Mouse (Mus musculus): ENCODE data around the gene Trpc2. TPM values are rescaled to one million over a fixed set of nuclear protein-coding genes. Genes with fewer than 3 reads are reported as not detected.
"Not testable (repeated sequence)": the region's sequence is repeated elsewhere in the genome, so short reads cannot be mapped to it uniquely, and the experiment has no call there.

Trpc2 gene
- under 1 TPM in 1 of 2 experiments, not detected in 1; 0.60 TPM for total RNA-seq (2021)

DNA sequence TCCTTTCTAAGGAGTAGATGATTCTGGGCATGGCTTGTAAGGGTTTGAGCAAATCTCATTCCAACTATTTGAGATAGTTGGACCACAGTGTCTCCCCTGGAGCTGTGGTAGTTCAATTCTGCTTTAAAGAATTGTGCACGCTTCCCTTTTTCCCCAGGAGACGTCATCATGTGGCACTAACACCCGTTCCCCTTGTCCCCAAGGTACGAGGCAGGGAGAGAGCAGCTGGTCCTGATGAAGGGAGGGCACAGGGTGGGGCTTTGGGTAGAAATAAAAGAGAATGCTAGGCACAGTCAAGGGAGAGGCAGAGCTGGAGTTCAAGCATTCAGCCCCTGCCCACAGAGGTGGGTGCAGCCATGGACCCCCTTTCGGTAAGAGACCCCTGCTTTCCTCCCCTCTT is at the start of gene Trpc2:
TSS of gene Trpc2 (plus strand) at position 301 of the 400 bp plus-strand sequence.
- intact Hi-C loops (cut with DNase I), result no loop called here
- no peak for DNase-seq

DNA sequence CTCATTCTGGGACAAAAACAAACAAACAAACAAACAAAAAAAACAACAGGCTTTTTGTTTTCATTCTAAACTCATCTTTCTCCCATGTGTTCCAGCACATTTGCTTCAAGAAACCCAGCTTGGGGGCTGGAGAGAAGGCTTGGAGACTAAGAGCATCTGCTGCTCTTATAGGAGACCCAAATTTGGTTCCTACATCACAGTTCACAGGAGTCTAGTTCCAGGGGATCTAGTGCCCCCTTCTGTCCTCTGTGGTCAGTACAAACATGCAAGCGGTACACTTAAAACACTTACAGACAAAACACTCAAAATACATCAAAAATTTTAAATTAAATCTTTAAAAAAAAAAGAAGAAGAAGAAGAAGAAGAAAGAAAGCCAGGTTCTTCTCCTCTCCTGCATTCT is 48.0 kb upstream of the Trpc2 start:
- intact Hi-C loops (cut with DNase I), result no loop called here
- no peak for DNase-seq

DNA sequence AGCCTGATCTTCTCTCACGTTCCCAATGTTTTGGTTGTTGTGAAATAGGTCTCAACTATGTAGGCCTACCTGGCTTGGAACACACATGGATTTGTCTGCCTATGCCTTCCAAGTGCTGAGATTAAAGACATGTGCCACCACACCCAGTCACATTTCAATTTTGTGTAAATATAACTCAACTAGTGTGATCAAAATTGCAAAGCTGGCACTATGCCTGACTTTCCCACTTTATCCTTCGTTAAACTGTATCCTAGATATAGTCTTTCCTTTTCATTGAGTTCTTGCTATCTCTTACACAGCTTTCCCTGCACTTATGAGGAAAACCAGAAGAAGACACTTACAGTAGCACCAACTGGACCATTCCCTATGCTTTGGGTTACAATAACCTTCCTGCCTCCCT is 47.4 kb upstream of the Trpc2 start:
- intact Hi-C loops (cut with DNase I), result no loop called here
- DNase-seq, result no peak

DNA sequence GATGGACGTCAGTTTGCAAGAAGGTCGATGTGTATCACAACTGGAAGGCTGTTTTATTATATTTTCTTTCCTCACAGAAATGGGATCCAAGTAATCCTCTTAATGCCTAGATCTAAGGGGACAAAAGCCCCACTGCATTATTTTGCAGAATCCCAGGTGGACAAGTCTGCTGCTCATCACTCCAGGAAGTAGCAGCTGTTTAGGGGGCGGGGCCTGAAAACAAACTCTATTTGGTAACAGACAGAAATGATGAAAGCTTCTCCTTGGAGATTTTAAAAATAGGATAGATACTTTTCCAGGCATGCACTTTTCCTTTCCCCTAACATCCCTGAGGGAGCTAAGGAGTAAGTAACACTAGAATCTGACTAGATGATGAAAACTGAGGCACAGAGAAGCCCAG is 45.6 kb upstream of the Trpc2 start:
- no peak for DNase-seq

DNA sequence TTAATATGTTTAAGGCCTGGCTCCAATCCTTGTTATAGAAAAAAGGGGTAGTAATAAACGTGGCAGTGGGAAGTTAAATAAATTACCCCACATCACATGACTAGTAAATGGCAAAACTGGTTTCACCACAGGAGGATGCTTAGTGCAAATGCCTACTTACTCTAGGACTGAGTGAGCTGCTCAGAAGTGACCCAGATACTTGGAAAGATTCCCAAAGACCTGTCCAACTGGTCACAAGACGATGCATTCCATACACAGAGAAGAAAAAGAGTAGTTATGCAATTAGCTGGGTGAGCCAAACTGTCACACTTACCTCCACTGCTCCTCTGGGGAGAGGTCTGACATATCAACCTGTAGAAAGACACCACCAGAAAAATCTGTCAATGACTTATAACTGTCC is 40.6 kb upstream of the Trpc2 start:
- intact Hi-C loops (cut with DNase I), result no loop called here

More for the DNA sequence above, 45.6 kb upstream of the Trpc2 start:
- intact Hi-C loops (cut with DNase I), result no loop called here

DNA sequence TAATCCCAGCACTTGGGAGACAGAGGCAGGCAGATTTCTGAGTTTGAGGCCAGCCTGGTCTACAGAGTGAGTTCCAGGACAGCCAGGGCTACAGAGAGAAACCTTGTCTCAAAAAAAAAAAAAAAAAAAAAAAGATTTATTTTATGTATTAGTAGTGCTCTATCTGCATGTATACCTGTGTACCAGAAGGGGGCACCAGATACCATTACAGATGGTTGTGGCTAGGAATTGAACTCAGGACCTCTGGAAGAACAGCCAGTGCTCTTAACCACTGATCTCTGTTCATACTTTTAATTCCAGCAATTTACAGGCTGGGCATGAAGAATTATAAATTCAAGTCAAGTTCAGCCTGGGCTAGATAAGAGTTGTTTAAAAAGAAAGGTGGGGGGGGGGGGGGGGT is 34.4 kb upstream of the Trpc2 start:
- DNase-seq; intact Hi-C loops (cut with DNase I): not testable (repeated sequence)

More for the DNA sequence above, 40.6 kb upstream of the Trpc2 start:
- DNase-seq, result no peak

DNA sequence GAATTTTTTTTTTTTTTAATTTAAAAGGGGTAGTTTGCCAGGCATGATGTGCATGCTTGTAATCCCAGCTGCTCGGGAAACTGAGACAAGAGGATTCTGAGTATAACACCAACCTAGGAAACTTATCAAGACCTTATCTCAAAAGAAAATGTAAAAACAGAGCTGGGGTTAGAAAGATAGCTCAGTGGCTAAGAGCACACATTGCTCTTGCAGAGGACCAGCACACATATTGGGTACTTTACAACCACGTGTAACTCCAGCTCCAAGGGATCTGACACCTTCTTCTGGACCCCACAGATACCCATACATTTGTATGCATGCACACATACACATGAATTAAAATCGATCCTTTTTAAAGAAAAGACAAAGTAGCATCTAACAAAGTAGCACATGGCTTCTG is 21.6 kb upstream of the Trpc2 start:
- DNase-seq, result no peak
- intact Hi-C loops (cut with DNase I), result no loop called here

DNA sequence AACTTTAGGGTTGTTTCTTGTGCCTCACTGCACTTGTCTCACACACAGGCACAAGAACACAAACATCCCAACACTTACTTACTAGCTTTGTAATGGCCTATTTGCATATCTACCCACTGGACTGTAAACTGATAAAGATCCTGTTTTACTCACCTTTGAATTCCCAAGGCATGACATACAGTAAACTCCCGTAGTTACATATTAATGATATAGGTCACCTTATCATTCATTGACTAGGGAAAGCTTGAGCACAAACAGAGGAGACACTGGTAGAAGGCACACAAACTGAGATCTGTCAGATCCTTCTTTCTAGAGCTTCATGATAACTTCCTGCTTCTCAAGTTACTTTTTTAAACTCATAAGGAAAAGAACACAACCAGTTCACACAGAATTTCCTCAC is 20.7 kb upstream of the Trpc2 start:
- intact Hi-C loops (cut with DNase I), result no loop called here

DNA sequence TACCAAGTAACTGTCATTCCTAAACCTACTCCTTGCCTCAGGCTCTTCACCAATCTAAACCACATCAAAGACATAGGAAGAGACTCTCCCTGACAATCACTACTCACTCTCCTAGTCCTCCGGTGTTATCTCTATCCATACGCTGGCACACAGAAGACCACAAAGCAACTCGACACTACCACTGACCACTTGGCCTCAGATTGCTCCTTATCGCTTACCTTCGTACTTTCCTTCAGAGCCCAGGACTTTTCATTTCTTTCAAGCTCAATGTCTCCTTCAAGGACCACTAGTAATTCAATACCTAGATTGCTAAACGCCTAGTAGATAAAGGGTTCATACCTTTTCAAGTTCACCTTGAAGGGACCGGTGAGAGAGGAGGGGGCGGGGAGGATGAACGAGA is 19.0 kb upstream of the Trpc2 start:
- intact Hi-C loops (cut with DNase I), result no loop called here
- DNase-seq, result no peak

More for the DNA sequence above, 20.7 kb upstream of the Trpc2 start:
- DNase-seq, result no peak

DNA sequence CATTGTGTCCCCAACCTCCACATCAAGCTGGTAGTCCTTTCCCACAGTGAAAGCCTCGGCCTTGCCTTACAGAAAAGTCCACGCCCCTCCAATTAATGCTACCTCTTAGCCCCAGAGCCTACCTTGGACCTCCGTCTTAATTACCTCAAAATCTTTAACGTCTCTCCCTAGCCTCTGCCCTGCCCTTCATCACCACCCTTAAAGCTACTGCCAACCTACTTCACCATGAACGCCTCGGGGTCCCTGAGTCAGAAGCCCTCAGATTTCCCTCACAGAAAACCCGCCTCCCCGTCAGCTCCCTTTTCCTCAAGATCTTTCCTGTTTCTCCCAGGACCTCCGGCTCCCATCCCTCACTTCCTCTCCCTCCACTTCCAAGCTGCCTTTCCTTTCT is 18.3 kb upstream of the Trpc2 start:
- intact Hi-C loops (cut with DNase I), result no loop called here
- DNase-seq, result peak; percentile 14

DNA sequence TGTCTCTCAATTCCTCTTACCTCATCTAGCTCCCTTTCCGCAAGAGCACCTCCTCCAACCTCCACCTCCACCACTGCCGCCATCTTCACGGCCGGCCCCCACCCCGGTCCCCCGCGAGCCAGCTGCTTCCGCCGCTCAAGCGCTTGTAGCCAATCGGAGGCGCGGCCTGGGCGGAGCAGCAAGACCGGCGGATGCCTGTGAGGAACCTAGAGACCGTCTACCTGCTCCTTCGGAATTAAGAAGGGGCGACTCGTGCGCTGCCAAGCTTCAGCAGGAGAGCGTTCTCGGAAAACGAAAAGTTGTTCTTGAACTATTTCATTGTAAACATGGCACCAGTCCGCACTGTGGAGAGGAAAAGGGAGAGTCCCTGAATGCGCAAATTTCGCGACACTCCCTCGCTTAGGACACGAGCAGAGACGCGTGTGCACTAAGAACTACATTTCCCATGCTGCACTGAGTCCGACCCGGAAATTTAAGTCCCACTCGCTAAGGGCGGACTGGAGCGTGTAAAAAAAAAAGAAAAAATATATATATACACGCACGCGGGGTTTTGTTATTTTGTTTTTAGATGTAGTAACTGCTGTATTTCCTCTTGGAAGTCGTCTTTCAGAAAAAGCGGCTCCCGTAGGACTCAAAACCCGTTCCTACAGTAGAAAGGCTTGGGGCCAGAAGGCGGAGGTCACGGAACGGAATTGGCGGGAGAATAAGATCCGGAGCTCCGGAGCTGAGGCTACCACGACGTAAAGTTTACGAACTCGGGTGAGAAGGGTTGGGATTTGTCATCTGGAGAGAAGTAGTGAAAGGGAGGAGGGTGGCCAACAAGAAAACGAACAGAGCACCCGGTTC is 17.6 kb upstream of the Trpc2 start, which contains the start of the genes Rnf121, Xndc1 and Xntrpc:
TSS of gene Rnf121 (minus strand) at position 424 of the 846 bp plus-strand sequence.
TSS of gene Xndc1 (plus strand) at position 466 of the 846 bp plus-strand sequence.
TSS of gene Xntrpc (plus strand) at position 668 of the 846 bp plus-strand sequence.
- intact Hi-C loops (cut with DNase I), result no loop called here
- peak; percentile 93 for DNase-seq

DNA sequence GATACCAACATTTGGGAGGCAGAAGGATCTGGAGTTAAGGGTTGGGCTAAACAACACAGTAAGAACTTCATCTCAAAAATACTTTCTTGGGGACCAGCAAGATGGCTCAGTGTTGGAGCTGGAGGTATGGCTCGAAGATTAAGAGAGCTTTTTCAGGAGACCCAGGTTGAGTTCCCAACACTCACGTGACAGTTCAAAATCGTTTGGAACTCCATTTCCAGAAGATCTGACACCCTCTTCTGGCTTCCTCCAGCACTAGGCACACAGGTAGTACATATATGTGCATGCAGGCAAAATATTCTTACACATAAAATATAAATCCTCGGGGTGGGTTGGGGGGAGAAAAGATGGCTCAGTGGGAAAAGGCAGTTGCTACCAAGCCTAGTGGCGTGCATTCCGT is 16.6 kb upstream of the Trpc2 start:
- intact Hi-C loops (cut with DNase I), result no loop called here
- DNase-seq, result no peak

DNA sequence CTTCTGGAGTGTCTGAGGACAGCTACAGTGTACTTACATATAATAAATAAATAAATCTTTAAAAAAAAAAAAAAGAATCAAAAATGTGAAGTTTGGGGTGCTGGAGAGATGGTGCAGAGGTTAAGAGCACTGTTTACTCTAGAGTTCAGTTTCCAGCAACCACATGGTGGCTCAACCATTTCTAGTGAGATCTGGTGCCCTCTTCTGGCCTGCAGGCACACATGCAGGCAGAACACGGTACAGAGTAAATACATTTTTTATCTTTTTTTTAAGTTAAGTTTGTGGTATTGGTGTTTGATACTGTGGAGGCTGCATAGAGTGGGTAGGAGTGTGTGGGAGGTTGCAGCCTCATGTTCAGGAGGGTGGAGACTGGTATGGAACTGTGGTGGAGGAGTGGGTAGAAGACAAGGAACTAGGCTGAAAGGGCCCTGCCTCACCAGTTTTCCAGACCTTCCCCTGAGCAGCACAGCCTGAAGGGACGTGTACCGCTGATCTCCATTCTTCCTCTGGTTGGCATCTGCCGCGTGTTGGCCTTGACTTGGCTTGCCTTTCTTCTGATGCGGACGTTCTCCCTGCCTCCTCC is 6.1 kb upstream of the Trpc2 start:
- no peak for DNase-seq
- intact Hi-C loops (cut with DNase I), result loop anchor here (10.0 kb wide), 2 partner anchors 162 to 422 kb away; no protein-coding TSS in a partner anchor

DNA sequence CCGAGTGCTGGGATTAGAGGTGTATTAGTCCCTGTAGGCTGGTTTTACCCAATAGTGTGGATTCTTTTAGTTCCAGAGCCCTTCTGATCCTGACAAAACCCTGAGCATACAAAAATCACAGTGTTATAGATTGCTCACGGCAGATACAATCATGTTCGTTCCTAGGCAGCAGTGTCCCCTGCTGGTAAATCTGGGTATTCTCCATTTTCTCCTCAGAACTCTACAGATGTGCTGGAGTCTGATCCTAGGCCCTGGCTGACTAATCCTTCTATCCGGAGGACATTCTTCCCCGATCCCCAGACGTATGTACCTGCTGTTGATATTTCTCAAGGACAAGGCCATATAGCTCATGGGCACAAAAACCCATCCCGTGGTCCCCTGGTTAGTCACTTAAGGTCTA is 4.4 kb upstream of the Trpc2 start:
- DNase-seq, result no peak
- intact Hi-C loops (cut with DNase I), result loop anchor here (10.0 kb wide), 2 partner anchors 164 to 424 kb away; no protein-coding TSS in a partner anchor

DNA sequence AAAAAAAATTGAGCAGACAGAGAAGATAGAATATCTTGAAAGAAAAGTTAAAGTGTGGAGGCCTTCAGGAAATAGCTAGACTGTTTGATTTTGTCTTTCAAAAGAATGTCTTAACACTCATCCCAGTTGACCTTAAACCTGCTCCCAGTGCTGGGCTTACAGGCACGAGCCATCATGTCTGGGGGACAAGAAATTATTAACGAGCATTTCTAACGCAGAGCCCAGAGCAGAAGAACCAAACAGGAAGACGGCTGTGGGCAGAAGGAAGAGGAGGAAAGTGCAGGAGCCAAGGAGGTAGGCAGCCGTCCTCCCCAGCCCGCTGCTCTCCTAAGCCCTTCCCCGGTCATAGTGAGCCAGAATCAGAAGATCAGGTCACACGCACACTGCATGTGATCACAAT is 2.6 kb upstream of the Trpc2 start:
- intact Hi-C loops (cut with DNase I), result no loop called here
- DNase-seq, result no peak

DNA sequence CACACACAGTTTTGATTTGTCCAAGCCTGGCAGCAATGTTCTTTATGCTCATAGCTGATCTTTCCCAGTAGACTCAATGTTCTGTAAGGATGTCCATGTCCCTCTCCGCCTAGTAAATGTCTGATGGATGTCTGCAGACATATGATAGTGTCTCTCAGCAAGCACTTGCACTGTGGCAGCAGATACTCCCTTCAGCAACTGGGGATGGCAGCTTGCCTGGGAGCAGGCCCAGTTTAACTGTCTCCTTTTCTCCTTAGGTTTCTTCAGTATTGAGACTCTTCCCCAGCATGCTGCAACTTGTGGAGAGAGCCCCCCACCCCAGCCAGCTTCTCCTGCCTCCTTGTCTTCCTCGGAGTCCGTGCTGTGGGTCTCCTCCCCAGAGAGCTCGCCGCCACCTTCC is 1.1 kb upstream of the Trpc2 start:
- intact Hi-C loops (cut with DNase I), result no loop called here
- DNase-seq, result no peak

DNA sequence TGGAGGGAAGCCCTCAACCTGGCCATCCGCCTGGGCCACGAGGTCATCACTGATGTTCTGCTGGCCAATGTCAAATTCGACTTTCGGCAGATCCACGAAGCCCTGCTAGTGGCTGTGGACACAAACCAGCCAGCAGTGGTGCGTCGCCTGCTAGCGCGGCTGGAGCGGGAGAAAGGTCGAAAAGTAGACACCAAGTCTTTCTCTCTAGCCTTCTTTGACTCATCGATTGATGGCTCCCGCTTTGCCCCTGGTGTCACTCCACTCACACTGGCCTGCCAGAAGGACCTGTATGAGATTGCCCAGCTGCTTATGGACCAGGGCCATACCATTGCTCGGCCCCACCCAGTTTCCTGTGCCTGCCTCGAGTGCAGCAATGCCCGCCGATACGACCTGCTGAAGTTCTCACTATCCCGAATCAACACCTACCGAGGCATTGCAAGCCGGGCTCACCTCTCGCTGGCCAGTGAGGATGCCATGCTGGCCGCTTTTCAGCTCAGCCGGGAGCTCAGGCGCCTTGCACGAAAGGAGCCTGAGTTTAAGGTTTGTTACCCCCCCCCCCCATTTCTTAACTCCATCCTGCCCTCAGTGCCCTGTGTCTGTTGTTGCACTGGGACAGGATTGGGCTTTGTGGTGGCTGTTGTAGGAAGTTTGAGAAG is 1.3 kb downstream of the Trpc2 start:
- DNase-seq, result no peak
- intact Hi-C loops (cut with DNase I), result no loop called here

DNA sequence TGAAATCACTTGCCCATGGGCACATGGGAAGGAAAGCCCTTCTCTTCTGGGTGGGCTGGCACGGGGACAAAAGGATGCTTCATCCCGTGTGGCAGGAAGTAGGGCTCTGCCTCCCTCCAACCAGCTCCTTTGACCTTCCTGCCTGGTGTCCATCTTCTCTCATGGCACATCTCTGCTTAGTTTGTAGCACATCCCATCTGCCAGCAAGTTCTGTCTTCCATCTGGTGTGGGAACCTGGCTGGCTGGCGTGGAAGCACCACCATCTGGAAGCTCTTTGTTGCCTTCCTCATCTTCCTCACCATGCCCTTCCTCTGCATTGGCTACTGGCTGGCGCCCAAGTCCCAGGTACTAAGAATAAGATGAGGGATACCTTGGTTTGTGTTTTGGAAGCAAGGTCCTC is 4.4 kb downstream of the Trpc2 start:
- no peak for DNase-seq
- intact Hi-C loops (cut with DNase I), result no loop called here

DNA sequence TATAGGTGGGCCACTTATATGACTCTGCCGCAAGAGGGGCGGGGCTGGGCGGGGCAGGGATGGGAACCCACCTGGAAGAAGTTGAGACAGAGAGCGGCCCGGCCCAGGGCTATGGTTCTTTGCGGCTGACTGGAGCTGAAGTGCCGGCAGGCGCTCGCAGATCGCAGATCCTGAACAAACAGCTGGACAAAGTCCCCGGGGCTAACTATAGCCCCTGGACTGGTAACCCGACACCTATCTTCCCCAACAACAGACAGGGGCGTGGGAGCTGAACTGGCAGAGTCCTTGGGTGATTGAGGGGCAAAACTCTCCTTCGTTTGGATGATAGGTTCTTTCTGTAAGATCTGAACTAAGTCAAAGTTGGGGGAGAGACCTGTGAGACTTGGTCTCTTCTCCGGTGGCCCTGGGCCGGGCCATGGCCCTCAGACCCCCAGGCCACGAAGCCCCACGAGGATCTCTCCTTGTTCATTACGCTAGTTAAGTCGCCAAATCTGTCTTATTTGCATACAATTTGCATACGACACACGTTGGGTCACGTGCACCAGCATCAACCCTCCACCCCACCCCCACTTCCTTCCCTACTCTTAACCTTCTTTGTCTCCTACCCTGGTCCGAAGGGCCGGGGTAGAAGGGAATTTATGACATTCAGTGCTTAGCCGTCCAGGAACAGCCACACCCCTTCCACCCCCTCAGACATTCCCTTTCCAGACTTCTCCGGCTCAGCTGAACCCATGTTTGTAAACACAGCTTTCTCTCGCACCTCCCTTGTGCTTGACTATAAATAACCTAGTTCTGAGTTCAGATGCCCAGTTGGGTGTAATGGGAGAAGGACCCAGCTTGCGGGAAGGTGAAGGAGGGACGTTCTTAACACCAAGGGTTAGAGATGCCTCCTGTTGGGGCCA is 17.1 kb downstream of the Trpc2 start:
- intact Hi-C loops (cut with DNase I), result no loop called here
- no peak for DNase-seq

DNA sequence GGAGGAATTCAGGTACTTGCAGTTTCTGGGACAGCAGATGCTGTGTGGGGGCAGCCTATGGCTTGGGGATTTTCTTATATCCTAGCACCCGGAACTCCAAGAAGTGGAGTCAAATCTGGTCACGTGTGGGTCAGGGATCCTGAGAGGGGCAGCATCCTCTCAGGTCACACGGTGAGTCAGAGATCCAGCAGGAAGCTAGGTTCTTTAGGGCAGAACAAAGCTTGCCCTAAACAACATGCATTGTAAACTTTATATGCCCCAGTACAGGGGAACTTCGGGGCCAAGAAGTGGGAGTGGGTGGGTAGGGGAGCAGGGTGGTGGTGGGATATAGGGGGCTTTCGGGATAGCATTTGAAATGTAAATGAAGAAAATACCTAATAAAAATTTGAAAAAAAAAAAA is 18.0 kb downstream of the Trpc2 start:
- intact Hi-C loops (cut with DNase I), result no loop called here
- no peak for DNase-seq

All from left cerebral cortex, postnatal 4 days (tissue).